Mouse (Mus musculus) thymus, postnatal 14 days (tissue): ENCODE results near the gene Wfdc3.

Experiments
- DNase-seq: peaks from one replicate; pipeline ENCODE4 v3.0.0; 2021

The Wfdc3 gene

DNA sequence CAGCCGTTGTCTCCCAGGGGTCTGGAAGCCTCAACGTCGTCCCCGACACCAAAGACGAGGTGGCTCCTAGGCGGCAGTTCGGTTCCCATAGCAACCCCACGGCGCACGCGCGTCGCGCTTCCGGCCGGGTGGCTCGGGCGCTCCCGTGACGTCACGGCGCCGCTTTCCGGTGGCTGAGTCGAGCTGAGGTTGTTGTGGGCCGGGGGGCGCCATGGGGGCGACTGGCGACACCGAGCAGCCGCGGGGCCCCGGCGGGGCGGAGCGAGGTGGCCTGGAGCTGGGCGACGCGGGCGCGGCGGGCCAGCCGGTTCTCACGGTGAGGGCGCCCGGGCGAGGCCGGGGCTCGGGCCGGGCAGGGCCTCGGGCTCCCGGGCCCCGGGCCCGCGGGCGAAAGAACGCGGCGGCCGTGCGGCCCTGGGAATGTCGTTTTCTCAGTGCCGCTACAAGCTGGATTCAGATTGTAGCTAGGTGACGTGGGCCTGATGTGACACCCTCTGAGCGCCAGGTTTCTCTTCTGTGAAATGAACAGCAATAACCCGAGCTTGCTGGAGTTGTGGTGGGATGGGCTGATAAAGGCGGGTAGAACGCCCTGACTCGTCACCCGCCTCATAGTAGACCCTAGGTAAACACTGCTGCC lies at the start of gene Wfdc3, which contains the start of gene Dnttip1:
Gene Wfdc3 (minus strand): TSS at position 89 of the 637 bp plus-strand sequence.
Gene Dnttip1 (plus strand): TSS at position 141 of the 637 bp plus-strand sequence.
- peak; percentile 98 for DNase-seq

DNA sequence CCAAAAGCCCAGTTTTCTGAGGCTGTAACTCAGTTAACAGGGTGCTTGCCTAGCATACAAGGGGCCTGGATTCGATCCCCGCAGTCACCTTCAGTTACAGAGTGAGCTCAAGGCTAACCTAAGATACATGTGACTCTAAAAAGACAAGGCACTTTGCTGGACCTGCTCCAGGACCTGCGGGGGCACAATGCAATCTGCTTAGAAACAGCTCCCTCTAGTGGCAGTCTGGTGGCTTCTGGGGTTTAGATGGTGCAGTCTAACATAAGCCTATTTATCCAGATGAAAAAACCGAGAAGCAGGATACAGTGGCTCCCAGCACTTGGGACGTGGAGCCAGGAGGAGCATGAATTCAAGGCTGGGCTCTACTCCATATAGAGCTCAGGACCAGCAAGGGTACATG lies 48.6 kb upstream of the Wfdc3 start:
- DNase-seq, result peak; percentile 81

DNA sequence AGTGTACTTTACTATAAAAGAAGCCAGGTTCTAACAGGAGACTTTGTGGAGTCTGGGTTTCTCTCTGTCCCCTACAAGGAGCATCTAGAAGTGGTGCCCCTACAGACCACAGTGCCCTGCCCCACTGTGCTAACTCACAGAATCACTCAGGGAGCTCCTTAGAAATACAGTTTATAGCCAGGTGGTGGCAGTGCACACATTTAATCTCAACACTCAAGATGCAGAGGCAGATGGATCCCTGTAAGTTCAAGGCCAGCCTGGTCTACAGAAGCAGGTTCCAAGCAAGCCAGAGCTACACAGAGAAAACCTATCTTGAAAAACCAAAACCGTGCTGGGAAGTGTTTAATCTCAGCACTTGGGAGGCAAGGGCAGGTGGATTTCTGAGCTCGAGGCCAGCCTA lies 48.0 kb upstream of the Wfdc3 start:
- peak; percentile 33 for DNase-seq

- DNase-seq, result peak; percentile 78
These were observed 47.5 kb upstream of the Wfdc3 start for GRCm38 (mm10) chr2:164793236-164793635.

- DNase-seq, result no peak
These were observed 46.9 kb upstream of the Wfdc3 start for GRCm38 (mm10) chr2:164792400-164793190.

DNA sequence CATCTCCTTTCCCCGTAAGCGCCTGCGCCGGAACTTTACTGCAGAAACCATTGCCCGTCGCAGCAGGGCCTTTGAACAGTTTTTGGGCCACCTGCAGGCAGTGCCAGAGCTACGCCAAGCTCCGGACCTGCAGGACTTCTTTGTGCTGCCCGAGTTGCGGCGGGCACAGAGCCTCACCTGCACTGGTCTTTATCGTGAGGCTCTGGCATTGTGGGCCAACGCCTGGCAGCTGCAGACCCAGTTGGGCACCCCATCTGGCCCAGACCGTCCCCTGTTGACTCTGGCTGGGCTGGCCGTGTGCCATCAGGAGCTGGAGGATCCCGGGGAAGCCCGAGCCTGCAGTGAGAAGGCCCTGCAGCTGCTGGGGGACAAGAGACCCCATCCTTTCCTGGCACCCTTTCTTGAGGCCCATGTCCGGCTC lies 46.1 kb upstream of the Wfdc3 start:
- no peak for DNase-seq

- no peak for DNase-seq
These were observed 44.7 kb upstream of the Wfdc3 start for GRCm38 (mm10) chr2:164790451-164790850.

- DNase-seq, result no peak
These were observed 42.7 kb upstream of the Wfdc3 start for GRCm38 (mm10) chr2:164788411-164788810.

GRCm38 (mm10) chr2:164787779-164788178 lies 42.0 kb upstream of the Wfdc3 start:
- DNase-seq, result no peak

DNA sequence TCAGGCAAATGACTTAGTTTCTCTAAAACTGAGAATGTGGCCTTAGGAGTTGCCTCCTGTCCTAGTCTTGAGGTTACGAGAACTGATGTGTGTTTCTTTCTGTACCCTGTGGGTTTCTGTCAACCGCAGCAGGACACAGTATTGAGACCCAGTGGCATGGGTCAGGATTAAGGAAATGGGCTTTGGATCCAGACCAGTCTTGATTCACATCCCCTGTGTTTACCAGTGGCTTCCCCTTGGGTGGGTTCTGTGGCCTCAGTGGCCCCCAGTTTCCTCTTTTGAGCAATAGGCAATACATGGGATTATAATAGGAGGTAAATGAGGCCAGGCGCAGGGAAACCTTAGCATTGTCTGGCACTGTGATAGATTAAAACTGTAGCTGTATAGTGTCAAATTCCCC lies 41.3 kb upstream of the Wfdc3 start:
- no peak for DNase-seq

DNA sequence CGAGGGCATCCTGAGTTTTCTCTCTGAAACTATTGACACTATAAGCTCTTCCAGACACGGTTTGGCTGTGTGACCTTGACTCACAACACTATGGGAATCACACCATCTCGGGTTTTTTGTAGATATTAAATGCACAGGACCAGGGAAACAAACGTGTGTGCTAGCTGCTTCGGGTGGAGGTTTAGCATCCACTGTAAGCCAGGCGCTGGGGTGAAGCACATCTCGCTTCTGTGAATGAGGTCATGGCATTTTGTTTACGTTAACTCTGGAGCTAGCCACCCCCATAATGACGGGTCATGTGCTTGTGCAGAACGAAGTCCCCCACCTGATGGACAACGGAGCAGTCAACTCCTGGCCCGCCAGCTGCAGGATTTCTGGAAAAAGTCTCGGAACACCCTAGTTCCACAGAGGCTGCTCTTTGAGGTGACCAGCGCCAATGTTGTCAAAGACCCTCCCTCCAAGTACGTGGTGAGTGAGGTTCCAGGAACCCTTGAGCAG lies 40.7 kb upstream of the Wfdc3 start:
- DNase-seq, result no peak

DNA sequence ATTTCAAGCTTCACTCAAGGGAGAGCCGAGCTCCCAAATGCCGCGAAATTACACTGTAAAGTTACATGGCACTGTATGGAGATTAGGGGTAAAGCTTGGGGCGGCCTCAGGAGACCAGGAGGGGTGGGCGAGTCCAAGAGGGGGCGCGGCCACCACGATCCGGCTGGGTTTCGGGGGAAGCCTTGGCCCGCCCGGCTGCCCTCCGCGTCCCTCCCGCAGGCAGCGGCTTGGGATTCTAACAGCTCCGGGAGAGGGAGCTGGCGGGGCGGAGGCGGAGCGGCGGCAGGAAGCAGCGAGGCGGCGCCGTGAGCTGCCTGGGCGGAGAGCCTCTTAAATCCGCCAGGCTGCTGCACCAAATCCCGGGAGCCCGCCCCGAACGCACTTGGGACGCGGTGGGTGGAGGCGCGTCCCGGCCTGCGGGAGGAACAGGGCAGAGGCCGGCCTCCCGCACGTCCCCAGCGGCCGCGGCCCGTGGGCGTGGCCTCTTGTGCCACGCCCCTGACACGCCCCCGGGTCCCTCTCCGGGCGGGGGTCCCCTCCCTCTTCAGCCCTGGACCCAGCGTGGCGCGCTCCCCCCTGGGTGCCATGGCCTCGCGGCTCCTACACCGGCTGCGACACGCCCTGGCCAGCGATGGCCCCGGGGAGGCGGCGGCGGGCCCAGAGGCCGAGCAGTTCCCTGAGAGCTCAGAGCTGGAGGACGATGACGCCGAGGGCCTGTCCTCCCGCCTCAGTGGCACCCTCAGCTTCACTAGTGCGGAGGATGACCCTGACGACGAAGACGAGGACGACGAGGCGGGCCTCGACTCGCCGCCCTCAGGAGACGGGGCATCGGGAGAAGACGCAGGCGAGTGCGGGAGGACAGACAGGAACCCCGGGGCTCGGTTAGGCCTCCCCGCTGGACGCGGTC lies 40.0 kb upstream of the Wfdc3 start, which contains the start of gene Snx21:
Gene Snx21 (plus strand): TSS at position 343 of the 907 bp plus-strand sequence.
- DNase-seq, result peak; percentile 70

DNA sequence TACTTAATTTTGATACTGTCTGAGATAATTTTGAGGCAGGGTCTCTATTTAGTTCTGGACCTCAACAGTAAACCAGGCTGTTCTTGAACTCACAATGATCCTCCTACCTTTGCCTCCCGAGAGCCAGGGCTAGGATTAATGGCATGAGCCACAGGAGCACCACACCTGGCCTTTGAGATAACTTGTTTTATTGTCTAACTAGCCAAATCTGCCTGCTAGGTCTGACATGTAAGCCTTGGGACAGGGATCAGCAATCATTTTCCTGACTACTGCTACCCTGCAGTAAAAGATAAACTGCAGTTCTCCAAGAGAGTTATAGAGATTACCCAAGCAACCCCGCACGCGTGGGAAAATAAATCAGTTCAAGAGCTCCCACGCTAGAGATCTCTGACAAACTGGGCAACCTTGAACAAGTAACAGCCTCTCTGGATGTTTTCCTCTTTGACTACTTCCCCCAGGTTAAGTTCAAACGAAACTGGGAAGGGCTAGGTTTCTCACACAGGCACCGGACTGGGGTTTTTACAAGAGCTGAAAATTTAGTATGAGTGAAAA lies 39.2 kb upstream of the Wfdc3 start:
- no peak for DNase-seq

DNA sequence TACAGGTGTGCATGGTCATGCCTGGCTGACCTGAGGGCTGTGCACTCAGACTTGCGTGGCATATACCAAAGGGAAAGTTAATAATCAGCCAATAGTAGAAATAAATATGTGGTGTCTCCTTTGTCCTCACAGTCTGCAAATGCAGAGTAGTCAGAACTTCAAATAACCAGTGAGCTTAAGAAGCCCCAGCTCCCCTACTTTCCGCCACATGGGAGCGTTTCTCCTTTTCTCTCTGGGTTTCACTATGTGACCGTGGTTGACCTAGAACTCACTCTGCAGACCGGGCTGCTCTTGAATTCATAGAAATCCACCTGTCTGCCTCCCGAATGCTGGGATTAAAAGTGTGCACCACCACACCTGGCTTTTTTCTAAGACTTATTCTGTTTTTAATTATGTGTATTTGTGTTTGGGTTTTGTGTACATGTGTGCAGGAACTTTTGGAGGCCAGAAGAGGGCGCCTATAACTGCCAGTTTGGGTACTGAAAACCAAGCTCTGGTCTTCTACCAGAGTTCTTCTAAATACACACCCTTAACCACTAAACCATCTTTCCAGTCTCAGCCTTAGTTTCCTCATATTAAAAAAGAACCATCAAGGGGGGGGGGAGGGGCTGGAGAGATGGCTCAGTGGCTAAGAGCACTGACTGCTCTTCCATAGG lies 38.3 kb upstream of the Wfdc3 start:
- DNase-seq, result no peak

DNA sequence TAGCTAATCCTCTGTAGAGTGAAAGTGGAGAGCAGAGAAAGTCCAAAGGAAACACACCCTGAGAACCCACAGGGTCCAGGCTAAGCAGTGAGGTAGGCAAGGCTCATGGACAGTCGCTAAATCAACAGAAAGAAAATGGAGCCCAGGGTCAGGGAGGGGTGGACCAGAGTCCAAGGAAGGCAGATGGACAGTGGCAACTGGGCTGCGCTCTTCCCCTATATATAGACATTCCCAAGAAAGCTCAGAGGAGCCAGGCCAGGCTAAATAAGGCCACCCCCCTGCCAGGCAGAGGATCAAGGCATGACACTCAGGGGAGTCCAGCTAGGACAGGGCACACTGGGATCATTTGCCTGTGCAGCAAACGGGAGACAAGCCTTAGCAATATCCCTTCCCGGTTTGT lies 36.1 kb upstream of the Wfdc3 start:
- no peak for DNase-seq

DNA sequence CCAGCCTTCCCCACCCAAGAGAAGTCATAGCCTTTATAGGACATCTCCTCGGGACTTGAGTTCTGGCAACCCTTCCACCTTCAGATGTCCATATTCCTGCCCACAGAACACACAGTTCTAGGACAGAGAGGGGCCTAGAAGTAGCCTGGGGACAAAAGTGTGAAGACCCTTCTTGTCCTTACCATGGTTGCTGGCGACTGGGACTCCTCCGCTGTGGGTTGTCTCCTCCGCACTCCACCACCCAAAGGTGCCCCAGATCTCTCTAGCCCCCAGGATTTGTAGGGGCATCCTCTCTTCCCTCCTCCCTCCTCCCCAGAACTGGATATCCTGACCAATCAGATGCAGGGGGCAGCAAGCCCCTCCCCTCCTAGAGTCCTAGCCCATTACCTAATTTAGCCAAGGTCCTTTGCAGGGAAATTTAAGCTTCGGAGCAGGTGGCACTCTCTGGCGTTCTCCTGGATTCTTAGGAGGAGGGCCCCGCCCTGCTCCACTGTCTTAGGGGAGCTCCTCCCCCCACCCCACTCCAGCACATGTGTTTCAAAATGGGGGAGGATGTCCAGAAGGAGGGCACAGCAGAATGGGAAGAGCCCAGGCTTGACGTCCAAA lies 33.9 kb upstream of the Wfdc3 start, which contains the start of gene Tnnc2:
Gene Tnnc2 (minus strand): TSS at position 487 of the 606 bp plus-strand sequence.
- no peak for DNase-seq

- DNase-seq, result no peak
These were observed 33.1 kb upstream of the Wfdc3 start for GRCm38 (mm10) chr2:164778809-164779208.

- no peak for DNase-seq
These were observed 32.2 kb upstream of the Wfdc3 start for GRCm38 (mm10) chr2:164778015-164778287.

GRCm38 (mm10) chr2:164777246-164778014 lies 31.7 kb upstream of the Wfdc3 start:
- no peak for DNase-seq

- DNase-seq, result no peak
These were observed 31.1 kb upstream of the Wfdc3 start for GRCm38 (mm10) chr2:164776801-164777200.

- DNase-seq, result no peak
These were observed 30.4 kb upstream of the Wfdc3 start for GRCm38 (mm10) chr2:164776130-164776529.
